Mouse (Mus musculus): Measurements from ENCODE around the gene Gm20388. TPM values are rescaled to one million over a fixed set of nuclear protein-coding genes. Genes with fewer than 3 reads are reported as not detected.

The Gm20388 gene
- total RNA-seq, 2 experiments from 2014 or later, result 4.0 TPM; not detected in 1

DNA sequence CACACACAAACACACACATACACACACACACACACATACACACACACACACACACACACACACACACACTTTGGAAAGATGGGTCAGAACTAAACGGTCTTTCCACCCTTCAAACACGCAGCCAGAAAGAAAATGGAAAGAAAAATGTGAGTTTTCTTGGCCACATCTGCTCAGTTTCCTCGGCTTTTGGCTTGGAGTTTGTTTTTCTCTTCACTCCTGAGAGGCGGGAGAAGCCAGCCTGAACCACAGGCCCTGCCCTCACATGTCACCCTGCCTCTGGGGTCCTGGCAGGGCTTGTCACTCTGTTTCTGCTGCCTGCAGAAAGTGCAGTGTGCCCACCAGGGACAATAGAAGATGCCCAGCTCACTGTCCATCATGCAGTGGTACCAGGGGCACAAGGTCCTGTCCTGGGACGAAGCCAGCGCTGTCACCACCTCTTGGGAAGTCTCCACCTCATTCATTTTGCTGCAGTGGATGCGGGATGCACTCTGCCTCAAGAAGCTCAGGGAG lies 2189.1 kb downstream of the Gm20388 start:
- DNase-seq, result no peak

DNA sequence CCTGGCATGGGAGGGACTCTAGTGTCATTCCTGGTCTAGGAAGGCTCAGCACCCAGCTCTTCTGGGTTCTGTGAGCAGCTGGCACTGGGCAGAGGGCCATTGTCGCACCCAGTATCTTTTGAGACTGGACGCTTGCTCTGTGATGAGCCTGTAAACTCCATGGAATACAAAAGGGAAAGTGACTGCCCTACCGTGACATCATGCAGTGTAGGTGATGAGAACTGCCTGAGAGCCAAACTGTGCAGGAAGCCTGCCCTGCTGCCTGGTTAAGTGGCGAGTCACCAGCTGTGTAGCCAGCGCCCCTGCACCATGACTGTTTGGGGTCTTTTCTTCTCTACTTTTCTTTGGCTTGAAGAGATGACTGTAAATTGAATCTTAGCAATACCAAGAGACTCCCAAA lies 2191.2 kb downstream of the Gm20388 start:
- DNase-seq, result no peak

DNA sequence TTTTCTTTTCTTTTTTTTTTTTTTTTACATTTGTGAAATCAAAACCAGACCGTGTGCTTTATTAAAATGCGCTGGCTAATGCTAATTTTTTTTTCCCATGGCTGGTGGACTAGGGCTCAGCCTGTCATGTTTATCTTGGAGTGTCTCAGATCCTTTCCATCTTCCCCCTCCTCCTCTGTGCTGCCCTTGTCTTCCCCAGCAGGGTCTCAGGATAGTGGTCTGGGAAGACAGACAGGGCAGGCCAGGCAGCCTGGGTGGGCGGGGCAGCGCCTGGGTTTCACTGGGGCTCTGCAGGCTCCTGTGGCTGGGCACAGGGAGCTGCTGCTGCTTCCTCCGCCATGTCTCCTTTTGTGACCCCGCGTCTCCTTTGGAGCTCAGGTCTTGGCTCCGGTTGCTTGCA lies 2191.6 kb downstream of the Gm20388 start:
- no peak for DNase-seq

DNA sequence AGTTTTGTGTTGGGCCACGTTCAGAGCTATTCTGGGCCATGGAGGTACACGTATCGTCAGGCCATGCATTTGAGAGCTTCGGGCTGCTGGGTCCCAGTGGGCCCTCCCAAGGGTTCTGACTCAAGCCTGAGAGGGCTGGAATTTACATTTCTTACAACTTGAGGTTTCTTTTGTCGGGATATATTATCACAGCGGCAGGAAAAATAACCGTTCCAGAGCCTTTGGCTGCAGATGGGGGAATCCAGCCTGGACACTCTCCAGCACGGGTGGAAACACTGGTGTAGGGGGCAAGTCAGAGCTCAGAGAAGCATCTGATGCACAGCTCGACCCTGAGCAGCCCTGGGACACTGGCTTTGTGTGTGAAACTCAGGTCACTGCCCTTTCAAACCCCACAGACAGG lies 2192.6 kb downstream of the Gm20388 start:
- DNase-seq, result no peak

DNA sequence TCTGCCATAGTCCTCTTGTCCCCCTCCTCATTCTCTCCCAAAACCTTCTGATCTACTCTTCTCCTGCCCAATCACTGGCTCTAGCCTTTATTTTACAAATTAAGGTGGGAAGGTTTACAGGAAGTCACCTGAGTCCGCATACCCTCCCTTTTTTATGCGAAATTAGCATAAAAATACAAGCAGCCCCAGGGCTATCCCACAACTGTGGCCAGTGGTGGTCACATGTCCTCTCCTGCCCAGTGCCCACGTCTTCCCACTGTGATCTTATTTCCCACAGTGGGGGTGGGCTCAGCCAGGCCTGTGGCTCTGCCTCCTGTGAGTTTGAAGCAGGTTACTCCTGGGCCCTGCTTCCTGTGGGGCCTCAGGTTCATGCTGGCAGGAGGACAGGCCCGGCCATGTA lies 2194.0 kb downstream of the Gm20388 start:
- no peak for DNase-seq

DNA sequence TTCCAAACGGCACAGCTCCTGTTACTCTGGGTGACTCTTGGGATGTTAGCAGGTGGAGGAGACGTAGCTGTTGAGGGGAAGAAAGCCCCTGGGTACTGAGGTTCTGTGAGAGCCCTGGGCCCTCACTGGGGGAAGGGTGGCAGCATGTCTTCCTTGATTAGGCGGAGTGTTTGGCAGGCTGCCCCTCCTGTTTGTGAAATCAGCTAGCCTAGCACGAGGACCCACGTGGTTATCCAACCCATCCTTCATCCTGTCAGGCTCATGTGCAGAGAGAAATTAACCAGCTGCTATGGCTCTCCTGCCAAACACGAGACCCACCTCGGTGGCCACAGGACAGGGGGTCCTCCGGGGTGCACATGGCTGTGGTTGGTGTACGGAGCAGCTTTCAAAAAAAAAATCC lies 2195.6 kb downstream of the Gm20388 start:
- DNase-seq, result peak; percentile 84 to 88

DNA sequence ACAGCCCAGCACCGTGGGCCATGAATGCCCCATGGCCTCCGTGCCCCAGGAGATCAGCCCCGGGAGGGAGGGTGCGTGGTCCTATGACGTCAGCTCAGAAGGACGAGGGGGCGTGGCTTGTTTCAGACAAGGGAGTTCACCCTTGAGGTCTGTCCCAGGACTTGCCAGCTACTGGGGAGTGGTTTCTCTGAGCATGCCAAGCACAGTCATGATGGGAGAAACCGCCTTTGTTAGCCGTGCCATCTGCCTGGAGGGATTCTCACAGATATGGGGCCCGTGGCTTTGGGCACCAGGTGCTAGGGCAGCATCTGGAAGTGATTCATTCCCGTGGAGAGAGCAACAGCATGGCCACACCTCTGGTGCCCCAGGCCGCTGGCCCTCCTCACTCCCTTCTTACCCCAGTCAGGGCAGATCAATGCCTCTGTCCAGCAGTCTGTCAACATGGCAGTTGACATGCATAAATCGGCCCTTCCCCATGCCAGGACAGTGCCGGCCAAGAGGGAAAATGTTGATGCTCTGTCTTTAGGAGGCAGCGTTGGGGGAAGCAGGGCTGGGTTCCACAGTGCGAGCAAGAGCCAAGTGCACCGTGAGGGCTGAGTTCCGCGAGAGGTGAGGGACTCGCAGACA lies 2199.7 kb downstream of the Gm20388 start:
- peak in 1 of 2 experiments; percentile 25 for DNase-seq

DNA sequence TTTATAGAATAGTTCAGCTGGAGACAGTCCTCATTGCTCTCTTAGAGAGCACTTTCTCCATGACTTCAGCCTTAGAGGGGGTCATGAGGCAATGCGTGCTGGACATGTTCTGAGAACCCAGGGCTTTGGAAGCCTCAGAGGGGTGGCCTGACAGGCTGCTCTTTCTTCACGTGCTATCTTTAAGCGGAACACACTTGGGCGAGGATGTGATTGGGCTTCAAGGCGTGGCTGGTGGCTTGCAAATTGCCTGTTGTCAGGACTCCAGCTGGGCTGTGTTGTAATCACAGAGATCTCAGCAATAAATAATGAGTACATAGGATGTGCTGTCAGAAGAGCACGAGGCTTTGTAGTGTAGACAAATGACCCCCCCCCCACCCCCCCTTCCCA lies 2200.2 kb downstream of the Gm20388 start:
- DNase-seq, result peak in 1 of 2 experiments; percentile 46

DNA sequence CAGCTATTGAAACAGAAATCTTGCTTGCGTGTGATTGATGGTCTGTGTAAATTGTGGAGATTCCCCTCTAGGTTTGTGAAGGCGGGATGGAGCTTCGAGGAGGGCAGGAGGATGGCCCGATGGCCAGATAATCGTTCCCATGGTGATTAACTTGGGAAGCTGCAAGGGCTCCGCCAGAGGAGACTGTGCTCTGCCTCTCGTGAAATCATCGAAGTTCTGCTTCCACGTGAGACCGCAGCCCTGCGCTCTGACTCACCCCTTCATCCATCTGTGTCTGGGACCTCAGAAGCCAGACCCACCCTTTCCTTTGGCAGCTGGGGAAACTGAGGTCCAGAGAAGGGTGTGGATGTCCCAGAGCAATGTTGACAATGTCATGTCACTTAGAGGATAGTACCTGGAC lies 2201.1 kb downstream of the Gm20388 start:
- DNase-seq, result peak in 1 of 2 experiments; percentile 38

DNA sequence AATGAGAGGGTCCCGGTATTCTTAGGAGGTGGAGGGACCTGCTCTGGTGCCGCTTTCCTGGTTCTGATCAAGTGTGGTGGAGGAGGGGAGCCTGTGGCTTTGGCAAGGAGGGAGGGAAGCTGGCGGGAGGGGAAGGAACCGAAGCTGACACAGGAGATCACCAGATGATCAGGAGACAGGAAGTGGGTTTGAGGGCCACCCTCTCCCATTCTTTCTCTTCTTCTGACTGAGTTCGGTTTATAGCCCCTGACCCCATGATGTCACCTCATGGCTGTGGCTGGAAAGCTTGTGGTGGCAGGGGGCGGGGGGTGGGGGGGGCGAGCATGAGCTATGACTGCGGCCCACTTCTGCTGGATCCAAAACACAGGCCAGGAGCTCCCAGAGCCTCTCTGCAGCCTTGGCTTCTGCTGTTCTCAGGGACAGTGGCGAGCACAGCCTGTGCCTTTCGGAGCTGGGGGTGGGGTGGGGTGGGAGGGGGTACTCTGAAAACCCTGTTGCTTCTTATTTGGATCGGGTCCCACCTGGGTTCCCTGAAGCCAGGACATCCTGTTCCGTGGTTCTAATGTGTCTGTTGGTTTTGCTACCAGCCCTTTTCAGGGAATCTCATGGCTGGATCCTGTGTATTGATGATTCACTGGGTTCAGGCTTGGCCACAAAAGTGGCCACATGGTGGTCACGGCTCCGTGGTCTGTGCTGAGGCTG lies 2201.8 kb downstream of the Gm20388 start:
- DNase-seq, result peak in 1 of 2 experiments; percentile 54

DNA sequence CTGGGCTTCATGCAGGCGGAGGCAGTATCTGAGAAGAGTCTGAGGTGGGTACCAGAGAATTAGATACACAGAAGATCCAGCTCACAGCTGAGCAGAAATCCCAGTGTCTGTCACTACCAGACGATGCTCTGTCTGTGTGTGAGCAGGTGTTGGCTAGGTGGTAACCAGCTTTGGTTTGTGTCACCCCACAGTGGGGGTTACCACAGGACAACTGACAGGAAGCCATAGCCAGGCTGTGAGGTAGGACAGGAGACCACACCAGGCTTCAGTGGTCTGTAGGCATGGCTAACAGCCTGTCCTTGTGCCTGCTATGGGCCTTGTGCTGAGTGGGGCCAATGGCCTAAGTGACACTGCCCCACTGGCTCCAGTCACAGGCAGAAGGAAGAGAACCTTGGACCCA lies 2204.2 kb downstream of the Gm20388 start:
- DNase-seq, result no peak

DNA sequence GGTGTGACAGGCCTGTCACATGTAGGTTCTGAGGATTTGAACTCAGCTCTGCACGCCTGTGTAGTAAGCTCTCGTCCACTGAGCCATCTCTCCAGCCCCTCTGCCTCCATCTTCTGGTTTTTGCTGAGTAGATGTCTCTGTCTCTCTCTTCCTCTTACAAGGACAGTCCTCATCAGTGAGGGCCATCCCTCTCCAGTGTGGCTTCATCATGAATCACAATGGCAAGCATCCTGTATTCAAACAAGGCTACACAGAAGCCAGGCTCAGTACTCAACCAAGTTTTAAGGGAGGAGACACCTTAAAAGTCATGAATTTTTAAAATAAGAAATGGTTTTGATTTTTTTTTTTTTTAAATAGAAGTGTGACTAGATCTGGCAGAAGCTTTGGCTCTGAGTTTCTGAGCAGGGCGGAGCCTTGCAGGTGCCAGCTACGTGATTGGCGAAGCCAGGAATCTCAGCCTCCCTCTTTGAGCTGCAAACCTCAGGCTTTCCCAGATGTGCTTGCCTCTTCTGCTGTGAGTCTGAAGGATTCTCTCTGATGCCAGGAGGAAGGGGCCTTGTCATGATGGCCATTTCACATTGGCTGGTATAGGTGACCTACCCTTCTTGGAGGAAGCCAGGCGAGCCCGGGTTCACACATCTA lies 2206.2 kb downstream of the Gm20388 start:
- no peak for DNase-seq

DNA sequence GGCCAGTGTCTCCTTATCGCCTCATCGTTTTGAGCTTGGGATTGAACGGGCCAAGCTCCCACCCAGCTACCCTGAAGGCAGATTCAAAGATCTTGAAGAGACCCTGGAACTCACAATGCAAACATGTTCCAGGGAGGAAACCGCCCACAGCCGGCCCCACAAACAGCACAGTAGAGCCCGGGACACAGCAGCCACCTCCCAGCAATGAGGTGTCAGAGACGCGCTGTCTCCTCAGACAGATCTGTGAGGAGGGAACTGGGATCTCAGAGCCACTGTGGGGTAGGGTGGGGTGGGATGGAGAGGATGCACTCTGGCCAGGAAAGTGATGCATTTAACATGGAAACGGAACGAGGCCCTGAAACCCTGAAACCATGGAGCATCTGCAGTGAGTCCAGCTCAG lies 2207.5 kb downstream of the Gm20388 start:
- no peak for DNase-seq

DNA sequence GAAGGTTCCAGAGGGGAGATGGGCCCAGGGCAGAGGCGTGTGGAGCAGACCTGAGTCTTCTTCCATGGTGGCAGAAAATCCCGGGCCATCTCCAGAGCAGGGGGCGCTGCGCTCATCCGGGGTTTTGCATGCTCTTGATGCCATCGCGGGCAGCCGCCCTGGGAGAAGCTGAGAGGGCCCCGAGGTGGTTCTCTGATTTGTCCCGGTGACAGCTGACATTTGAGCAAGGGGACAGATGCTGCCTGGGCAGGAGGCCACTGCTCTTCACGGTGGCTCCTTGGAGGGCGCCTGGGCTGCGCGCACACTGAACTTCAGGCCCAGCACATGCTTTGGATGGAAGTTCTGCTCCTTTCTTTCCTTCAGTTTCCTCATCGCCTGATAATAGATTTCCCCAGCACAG lies 2207.9 kb downstream of the Gm20388 start:
- DNase-seq, result no peak

DNA sequence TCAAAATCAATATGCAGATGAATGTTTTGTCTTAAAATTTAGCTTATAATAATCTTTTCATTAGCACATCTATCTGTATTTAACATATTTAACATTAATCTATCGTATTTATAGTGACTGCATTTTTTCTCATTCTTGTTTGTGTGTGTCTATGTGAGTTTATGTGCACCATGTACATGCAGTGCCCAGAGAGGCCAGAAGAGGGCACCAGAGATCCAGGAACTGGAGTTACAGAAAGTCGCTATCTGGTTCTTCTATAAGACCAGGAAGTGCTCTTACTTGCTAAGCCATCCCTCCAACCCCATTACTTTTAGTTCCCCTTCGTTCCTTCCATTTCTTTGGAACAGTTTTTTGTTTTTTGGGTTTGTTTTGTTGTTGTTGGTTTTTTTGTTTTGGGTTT lies 2213.7 kb downstream of the Gm20388 start:
- no peak for DNase-seq

DNA sequence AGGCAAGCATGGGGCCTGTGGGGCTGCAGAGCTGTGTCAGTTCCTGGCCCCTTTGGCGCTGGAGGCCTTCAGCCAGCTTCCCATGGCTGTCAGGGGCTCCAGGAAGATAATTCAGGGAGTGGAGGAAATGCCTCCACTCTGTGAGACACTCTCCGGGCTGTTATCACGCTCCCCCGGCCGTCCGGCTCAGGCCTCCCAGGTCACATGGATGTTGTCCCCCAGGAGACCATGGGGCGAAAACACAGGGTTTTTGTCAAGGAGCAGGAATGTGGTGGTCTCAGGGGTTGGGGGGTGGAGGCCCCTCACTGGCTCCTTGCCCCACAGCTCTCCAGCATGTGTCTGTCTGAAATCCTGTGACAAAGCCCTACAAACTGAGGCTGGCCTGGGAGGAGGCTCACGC lies 2216.0 kb downstream of the Gm20388 start:
- DNase-seq, result peak in 1 of 2 experiments; percentile 33

DNA sequence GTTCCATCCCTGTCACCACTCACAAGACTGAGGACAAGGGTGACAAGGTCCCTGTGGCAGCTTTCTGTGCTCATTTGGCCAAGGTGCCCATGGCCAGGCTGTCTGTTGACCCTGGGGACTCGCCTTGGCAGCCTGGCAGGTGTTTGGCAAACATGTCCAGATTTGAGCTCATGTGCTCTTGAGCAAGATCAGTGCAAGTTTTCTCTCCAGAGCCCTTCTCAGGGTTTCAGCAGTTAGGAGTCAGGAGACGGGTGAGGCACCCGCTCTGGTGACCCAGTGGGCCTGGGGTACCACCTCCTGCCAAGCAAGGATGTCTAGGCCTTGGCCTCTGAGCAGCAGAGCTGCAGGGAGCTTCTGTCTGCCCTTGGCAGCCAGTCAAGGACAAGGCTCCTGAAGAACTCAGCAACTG lies 2223.5 kb downstream of the Gm20388 start:
- DNase-seq, result peak; percentile 60 to 63

DNA sequence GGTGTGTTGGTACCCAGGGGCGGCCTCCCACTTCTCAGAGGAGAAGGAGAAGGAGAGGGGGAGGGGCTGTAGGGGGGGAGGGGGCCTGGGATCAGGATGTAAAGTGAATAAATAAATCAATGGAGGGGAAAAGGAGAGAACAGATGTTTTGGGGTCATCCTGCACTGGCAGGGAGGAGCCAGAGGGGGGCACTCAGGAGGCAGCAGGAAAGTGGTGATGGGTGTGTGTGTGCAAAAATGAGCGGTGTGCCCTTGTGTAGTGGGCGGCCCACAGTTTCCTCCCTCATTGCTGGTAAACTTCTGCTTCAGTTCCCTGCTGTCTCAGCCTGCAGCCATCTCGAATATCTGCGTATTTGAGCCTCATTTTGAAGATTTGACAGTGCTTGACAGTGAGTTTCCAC lies 2224.9 kb downstream of the Gm20388 start:
- DNase-seq, result no peak

DNA sequence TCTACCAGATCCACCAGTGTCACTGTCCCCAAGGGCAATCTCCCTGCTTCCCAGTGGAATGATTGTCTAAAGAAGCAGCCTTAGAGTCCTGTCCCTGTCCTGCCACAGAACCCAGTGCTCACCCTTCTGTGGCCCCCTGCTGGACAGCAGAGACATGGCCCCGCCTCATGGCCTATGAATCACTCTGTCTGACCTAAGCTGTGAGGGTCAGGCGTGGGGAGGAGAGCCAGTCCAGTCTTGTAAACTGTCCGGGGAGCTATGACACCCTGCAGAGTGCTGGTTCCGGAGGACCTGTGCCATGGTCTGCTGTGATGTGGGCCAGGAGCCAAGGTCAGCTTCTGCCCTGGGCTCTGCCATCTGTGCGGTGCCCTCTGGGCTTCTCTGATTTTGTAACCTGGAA lies 2229.1 kb downstream of the Gm20388 start:
- DNase-seq, result peak; percentile 88 to 89

DNA sequence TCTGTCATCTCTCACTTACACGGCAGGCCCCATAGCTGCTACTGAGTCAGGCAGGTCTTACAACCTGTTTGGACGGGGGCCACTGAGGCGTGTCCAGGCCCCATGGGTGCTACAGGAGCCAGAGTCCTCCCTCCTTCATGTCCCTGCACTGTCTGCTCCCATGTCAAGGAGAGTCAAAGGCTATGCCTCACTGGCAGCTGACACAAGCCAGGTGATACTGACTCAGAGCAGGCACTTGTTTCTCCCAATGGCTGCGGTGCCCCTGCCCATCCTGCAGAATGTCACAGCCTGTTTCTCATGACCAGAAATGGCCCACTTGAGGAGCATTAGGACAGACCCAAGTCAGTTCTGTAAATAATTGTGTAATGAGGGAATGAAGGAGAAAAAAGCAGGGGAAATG lies 2229.8 kb downstream of the Gm20388 start:
- DNase-seq, result no peak

DNA sequence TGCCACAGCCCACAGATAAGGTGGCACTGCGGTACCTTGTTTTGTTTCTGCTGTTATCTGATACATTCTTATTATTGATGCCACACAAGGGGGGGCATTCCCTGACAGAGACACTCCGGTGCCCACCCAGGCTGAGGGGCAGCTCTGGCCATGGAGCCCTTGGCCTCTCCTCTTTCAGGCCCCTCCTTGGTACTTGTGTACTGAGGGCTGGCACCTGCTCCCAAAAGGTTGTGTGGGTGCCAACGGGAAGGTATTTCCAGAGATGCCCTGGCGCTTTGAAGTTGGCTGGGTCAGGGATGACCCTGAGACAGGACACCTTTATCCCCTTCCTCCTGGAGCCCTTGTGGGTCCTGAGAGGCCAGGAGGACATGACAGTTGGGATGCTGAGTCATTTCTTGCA lies 2231.8 kb downstream of the Gm20388 start:
- DNase-seq, result peak; percentile 39 to 42

DNA sequence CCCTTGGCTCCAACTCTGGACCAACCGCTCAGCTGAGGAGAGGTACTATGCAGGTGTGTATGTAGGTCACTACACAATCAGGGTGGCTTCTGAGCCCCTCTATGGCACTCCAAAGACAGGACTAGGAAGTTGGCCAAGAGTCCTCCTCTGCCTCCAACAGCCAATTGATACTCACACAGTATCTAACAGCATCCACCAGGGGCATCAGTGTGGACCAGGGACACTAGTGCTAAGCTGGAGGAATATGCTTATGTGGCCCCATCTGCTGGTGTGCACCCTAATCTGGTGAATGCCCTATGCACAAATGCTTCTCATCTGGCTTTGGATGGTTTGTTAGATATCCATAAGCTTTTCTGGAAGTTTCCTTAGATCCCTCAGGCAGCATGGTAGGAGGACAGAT lies 2232.6 kb downstream of the Gm20388 start:
- no peak for DNase-seq

DNA sequence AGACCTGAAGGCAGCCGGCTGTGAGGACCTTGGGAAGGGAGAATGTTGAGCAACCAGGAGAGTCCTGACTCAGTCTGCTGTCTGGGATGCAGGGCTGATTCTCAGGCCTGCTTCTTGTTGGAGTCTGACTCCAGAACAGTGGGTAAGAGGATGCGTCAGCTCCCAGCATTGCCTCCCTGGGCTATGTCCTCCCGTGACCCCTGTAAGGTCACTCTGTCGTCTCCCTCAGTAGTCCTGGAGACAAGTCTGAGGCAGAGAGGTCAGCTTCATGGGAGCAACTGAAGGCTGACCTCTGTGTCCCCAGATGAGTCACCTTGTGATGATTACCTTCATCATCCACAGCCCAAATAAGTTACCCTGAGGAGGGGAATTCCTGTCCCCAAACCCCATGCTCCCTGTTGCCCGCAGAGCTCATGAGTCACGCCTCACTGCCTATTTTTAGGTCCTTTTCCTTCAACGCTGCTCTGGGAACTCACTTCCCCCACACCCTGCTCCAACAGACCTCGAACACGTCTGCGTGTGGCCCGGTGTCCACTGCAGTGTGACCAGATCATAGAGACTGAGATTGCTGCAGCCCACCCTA lies 2234.2 kb downstream of the Gm20388 start:
- peak; percentile 60 to 71 for DNase-seq
